Mouse (Mus musculus): ENCODE results near the gene Gmip.

DNA sequence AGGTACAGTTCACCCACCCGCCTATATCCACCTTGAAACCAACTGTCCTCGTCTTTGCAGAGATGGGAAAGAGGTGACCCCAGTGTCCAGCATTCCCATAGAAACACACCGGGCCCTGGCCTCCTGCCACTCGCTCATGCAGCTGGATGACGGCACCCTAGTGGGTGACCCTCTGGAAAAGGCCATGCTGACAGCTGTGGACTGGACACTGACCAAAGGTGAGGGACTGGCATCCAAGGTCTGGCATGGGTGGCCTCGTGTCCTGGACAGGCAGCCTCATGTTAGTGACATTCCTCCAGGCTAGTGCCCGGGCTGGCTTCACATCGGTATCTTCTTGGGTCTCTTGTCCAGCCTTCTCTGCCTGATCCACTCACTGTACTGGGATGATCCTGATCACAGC lies 9.2 kb upstream of the Gmip start:
- TF ChIP-seq MYOD1 (IDR thresholded peaks at IDR 0.05; ENCODE audit: control insufficient read depth in 1 of 3, insufficient read length in 2 of 3, low read depth in 2 of 3), result no peak
- TF ChIP-seq POLR2A (IDR thresholded peaks at IDR 0.05; ENCODE audit: insufficient read length, low read depth), result no peak
- TF ChIP-seq POLR2AphosphoS2 (IDR thresholded peaks at IDR 0.05; ENCODE audit: insufficient read length, low read depth), result no peak
- no peak for TF ChIP-seq TCF12 (IDR thresholded peaks at IDR 0.05; ENCODE audit: insufficient read depth, poor library complexity, severe bottlenecking)
- no peak for TF ChIP-seq E2F4 (IDR thresholded peaks at IDR 0.05; ENCODE audit: insufficient read depth)
- TF ChIP-seq TCF3 (IDR thresholded peaks at IDR 0.05; ENCODE audit: insufficient read length, low read depth), result no peak
- no peak for TF ChIP-seq MYOG (IDR thresholded peaks at IDR 0.05; ENCODE audit: control insufficient read depth in 1 of 3, insufficient read depth in 1 of 3, insufficient read length in 2 of 3, low read depth in 2 of 3)
